Mouse (Mus musculus) heart, adult 2 months (tissue): ENCODE measurements around the gene Gm3327. TPM values are rescaled to one million over a fixed set of nuclear protein-coding genes. Genes with fewer than 3 reads are reported as not detected.

Source experiments
- DNase-seq, 2 experiments: peaks; one replicate each; pipeline ENCODE4 v3.0.0; 2021
- H3K27ac ChIP-seq: fragments of 200-600 bp; 2 replicates; pipeline ENCODE4 v1.8.1; 2022
- H3K27me3 ChIP-seq: fragments of 200-500 bp; 2 replicates; pipeline ENCODE4 v1.6.1; 2012; ENCODE audit warnings: mild to moderate bottlenecking, low read length, inconsistent platforms, mixed read lengths; ENCODE audit not compliant: control insufficient read depth, insufficient read depth
- H3K36me3 ChIP-seq: fragments of 200-500 bp; 2 replicates; pipeline ENCODE4 v1.6.1; 2012; ENCODE audit warnings: low read length, inconsistent platforms; ENCODE audit not compliant: control insufficient read depth, insufficient read depth
- H3K4me1 ChIP-seq: fragments of 200-500 bp; 2 replicates; pipeline ENCODE4 v1.6.1; 2011; ENCODE audit warnings: low read length; ENCODE audit not compliant: control insufficient read depth, insufficient read depth
- H3K4me3 ChIP-seq: fragments of 200-600 bp; 2 replicates; pipeline ENCODE4 v1.8.1; 2022
- H3K79me2 ChIP-seq: fragments of 200-500 bp; replicated peaks from 2 replicates; pipeline ENCODE4 v1.6.1; 2012; ENCODE audit warnings: mild to moderate bottlenecking, inconsistent platforms, low read length, moderate library complexity, mixed read lengths; ENCODE audit not compliant: control insufficient read depth, insufficient read depth
- H3K9ac ChIP-seq: fragments of 200-500 bp; 2 replicates; pipeline ENCODE4 v1.6.1; 2012; ENCODE audit warnings: low read depth, mild to moderate bottlenecking, control low read depth, inconsistent platforms, low read length, mixed read lengths
- POLR2A ChIP-seq: fragments of 200-500 bp; IDR thresholded peaks from 2 replicates; pipeline ENCODE4 v1.6.1; 2011; ENCODE audit warnings: mild to moderate bottlenecking, low read depth, low read length, control low read depth; ENCODE audit not compliant: insufficient read depth
- intact Hi-C: fragments of 180-260 bp; cut with DNase I; formaldehyde crosslinking; loops from one replicate; pipeline ENCODE4 v1.15.1; 2025
- polyA plus RNA-seq: library from polyadenylated mRNA; depleted of rRNA; stranded (reverse); fragments of >200 nt; gene quantifications from 2 replicates; pipeline ENCODE4 v1.2.3, GENCODE M21; 2012; rRNA removed
- total RNA-seq, 2 experiments: library from RNA; stranded (reverse); gene quantifications; 2 replicates each; pipeline ENCODE4 v1.2.3; 2021

Gene Gm3327
- total and polyA plus RNA-seq, 3 experiments, result not detected

- intact Hi-C loops, result no loop called here
- TF ChIP-seq POLR2A, result no peak
- DNase-seq, result no peak
Measured at GRCm38 (mm10) chr14:44110981-44111380, 12.7 kb upstream of the Gm3327 start.

More at GRCm38 (mm10) chr14:44110981-44111380, 12.7 kb upstream of the Gm3327 start:
- H3K79me2 ChIP-seq, result no peaks in the 10 kb centered on the region
- H3K27me3 ChIP-seq, result no peaks in the 10 kb centered on the region
- H3K4me3 ChIP-seq, result no peak overlapping the region
- no peak overlapping the region for H3K9ac ChIP-seq
- H3K36me3 ChIP-seq, result no peaks in the 10 kb centered on the region
- no peak overlapping the region for H3K27ac ChIP-seq
- H3K4me1 ChIP-seq, result no peaks in the 10 kb centered on the region

Other genes starting within 250 kb of the Gm3327 start
- gene Ear1, start 248.3 kb upstream of the Gm3327 start, total RNA-seq, result not detected
- not detected in 2 replicates for gene Ear1, start 248.3 kb upstream of the Gm3327 start, polyA plus RNA-seq
- gene Ear10, start 200.3 kb upstream of the Gm3327 start, total RNA-seq, result not detected
- not detected in 2 replicates for gene Ear10, start 200.3 kb upstream of the Gm3327 start, polyA plus RNA-seq
- gene Gm8113, start 198.5 kb upstream of the Gm3327 start, total RNA-seq, result 1 to 10 TPM; 3.4 to 4.2 TPM
- gene Gm8113, start 198.5 kb upstream of the Gm3327 start, polyA plus RNA-seq, result 1.7 and 3.3 TPM in 2 replicates
- gene Ang5, start 166.8 kb upstream of the Gm3327 start, total RNA-seq, result not detected
- gene Ang5, start 166.8 kb upstream of the Gm3327 start, polyA plus RNA-seq, result not detected in 2 replicates
- gene Ang6, start 121.6 kb upstream of the Gm3327 start, total RNA-seq, result not detected
- not detected in 2 replicates for gene Ang6, start 121.6 kb upstream of the Gm3327 start, polyA plus RNA-seq
- gene Ear2, start 21.2 kb upstream of the Gm3327 start, total RNA-seq, result 1 to 10 TPM in 1 of 2 experiments, under 1 TPM in 1; 0.75 to 1.2 TPM
- gene Ear2, start 21.2 kb upstream of the Gm3327 start, polyA plus RNA-seq, result 2.1 and 8.5 TPM in 2 replicates
- gene Gm8212, start 73.8 kb downstream of the Gm3327 start, total RNA-seq, result not detected
- not detected in 2 replicates for gene Gm8212, start 73.8 kb downstream of the Gm3327 start, polyA plus RNA-seq
- not detected for gene 4930503E14Rik, start 89.4 kb downstream of the Gm3327 start, total RNA-seq
- not detected in 2 replicates for gene 4930503E14Rik, start 89.4 kb downstream of the Gm3327 start, polyA plus RNA-seq
- gene Gm8220, start 161.7 kb downstream of the Gm3327 start, total RNA-seq, result not detected
- gene Gm8220, start 161.7 kb downstream of the Gm3327 start, polyA plus RNA-seq, result not detected in 2 replicates
- gene Gm5930, start 214.7 kb downstream of the Gm3327 start, total RNA-seq, result not detected
- gene Gm5930, start 214.7 kb downstream of the Gm3327 start, polyA plus RNA-seq, result not detected in 2 replicates
- not detected for gene Gm8229, start 241.5 kb downstream of the Gm3327 start, total RNA-seq
- gene Gm8229, start 241.5 kb downstream of the Gm3327 start, polyA plus RNA-seq, result not detected in 2 replicates